Mouse (Mus musculus): ENCODE measurements at regions not wholly inside any gene's neighbourhood (a gene's known extent, or its start where the extent isn't known, plus 50 kb on each side); places are given as distances from the start of the nearest gene placed in this dataset.

- in situ Hi-C loops (cut with MboI, MseI): no loop called here
Measured at GRCm38 (mm10) chr11:22617204-22617874, 105.5 kb downstream of the Tmem17 start.

- in situ Hi-C loops (cut with MboI, MseI): loop anchor here in 1 of 2 experiments (5.0 kb wide), 1 partner anchor 394 kb away; no protein-coding TSS in a partner anchor
Measured at GRCm38 (mm10) chr11:22620912-22621705, 109.2 kb downstream of the Tmem17 start.

DNA sequence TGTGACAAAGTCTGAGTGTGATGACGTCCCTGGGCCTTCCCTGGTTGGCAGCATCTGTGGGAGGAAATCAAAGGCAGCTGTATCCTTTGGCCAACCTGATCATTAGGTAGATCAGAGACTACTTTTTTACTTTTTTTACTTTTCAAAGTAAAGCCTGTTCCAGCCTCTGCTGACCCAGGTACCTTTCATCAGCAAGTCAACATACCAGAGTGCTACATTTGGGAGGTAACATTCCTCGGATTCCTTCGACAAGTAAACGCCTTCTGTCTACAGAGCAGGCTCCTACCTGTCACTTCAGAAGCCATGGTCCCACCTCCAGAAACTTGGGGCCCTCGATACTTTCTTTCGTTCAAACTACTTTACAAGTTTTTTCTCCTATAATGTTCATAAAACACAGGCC lies 110.0 kb downstream of the Tmem17 start:
- in situ Hi-C loops (cut with MboI, MseI): loop anchor here in 1 of 2 experiments (5.0 kb wide), 1 partner anchor 395 kb away; no protein-coding TSS in a partner anchor

DNA sequence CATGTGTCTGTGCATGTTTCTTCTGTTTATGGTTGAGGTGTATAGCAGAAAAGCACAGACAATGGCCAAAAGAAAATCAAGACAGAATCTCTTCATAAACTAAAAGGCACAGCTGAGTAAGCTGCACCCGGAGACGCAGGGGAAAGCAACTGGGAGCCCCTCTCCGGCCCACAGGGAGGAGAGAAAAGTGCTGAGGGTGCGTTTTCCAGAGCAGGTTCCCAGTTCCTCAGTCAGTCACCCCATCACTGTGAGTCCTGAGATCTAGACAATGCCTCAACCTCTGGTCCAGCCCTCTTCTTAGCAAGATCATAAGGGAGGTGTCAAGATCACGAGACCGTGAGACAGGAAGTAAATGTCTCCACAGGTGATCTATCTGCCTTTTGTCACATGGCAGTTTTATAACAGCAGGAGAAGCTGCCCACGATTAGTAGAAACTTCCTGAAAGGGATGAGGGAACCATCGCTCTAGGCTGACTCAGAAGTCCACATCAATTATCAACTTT lies 110.7 kb downstream of the Tmem17 start:
- in situ Hi-C loops (cut with MboI, MseI): loop anchor here in 1 of 2 experiments (5.0 kb wide), 1 partner anchor 395 kb away; no protein-coding TSS in a partner anchor

DNA sequence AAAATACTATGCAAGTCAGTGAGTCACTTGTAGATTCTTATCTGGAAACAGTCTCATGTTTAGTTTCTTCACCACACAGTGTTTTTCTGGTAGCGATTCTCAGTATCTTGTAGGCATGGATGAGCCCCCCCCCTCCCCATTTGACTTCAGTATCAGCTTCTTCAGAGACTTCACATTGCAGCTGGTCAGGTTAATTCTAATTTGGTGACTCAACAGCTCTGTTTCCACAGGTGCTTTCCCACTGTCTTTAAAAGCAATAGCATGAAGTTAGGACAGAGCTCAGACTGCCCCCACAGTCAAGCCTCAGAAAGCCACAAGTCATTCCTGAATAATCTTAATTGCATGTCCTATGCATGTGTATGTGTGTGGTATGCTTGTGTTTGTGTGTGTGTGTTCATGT lies 114.5 kb downstream of the Tmem17 start:
- in situ Hi-C loops (cut with MboI, MseI): no loop called here

GRCm38 (mm10) chr11:22628497-22628896 lies 116.6 kb downstream of the Tmem17 start:
- in situ Hi-C loops (cut with MboI, MseI): no loop called here

DNA sequence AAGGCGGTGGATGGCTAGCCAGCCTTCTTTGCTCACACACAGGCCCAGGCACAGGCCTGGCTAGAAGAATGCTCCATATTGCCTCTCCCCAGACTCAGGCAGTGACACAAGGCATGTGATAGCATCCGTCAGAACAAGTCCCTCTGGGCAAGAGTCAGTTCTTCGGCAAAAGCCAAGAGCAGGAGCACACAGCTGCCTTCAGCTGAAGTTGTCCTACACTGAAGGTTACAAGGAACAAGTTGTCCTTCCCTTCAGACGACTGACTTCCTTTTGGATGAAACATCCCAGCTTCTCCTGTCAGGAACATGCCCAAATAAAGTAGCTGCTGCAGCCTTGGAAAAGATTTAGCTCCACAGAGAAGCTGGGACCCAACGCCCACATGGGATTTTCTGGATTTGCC lies 117.1 kb downstream of the Tmem17 start:
- in situ Hi-C loops (cut with MboI, MseI): no loop called here

GRCm38 (mm10) chr11:22629581-22629980 lies 117.7 kb downstream of the Tmem17 start:
- in situ Hi-C loops (cut with MboI, MseI): no loop called here

GRCm38 (mm10) chr11:22629991-22630390 lies 118.1 kb downstream of the Tmem17 start:
- in situ Hi-C loops (cut with MboI, MseI): loop anchor here (5.0 to 10.0 kb wide), 2 partner anchors 145 to 327 kb away; no protein-coding TSS in a partner anchor

DNA sequence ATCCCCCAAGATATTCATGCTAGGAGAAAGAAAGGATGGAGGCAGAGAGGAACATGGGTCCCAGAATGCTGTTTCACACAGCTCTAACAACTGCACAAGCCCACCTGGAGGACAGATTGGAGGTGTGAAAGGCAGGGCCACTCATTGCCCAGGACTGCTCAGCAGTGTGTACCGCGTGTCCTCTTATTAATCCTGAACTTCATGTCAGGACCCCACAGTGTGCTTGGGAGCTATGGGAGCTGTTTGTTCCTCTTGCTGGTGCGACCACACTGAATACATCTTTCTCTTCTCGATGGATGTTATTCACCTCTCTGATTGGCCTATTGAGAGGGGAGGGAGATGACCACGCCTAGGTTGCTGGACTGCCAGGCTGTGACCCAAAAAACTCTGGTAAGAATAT lies 119.1 kb downstream of the Tmem17 start:
- in situ Hi-C loops (cut with MboI, MseI): loop anchor here (5.0 to 10.0 kb wide), 2 partner anchors 144 to 326 kb away; no protein-coding TSS in a partner anchor

DNA sequence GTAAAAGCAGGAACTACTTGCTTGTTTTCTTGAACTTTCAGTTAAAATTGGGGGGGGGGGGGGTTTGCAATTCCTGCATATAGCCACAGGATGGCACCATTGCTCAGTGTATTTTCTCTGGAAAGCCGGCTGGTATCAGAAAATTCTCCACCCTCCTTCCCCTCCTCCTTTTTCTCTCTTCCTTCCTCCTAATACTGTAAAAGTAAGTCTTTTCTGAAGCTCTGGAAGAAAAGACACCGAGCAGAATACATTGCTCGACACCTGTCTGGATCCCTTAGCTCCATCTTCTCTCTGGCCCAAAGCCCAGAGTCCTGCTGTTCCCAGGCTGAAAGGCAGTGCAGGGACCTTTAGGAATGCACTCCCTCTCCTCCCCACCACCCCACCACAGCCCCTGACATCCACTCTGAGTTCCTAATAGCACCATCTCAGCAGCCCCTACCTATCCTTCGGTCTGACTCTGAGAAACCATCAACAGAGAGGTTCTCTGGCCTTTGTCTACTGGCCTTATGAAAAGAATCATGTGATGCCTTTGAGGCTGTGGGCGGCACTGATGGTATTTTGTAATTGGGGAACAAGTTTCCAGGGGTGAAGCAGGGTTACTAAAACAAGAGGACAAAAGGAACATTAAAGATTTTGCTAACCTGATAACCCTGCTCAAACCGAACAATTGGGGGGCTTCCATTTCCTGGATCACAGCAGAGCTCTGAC lies 119.9 kb downstream of the Tmem17 start:
- in situ Hi-C loops (cut with MboI, MseI): loop anchor here (5.0 to 10.0 kb wide), 2 partner anchors 143 to 326 kb away; no protein-coding TSS in a partner anchor

- in situ Hi-C loops (cut with MboI, MseI): loop anchor here (5.0 to 10.0 kb wide), 2 partner anchors 142 to 325 kb away; no protein-coding TSS in a partner anchor
Measured at GRCm38 (mm10) chr11:22632314-22632700, 120.4 kb downstream of the Tmem17 start.

DNA sequence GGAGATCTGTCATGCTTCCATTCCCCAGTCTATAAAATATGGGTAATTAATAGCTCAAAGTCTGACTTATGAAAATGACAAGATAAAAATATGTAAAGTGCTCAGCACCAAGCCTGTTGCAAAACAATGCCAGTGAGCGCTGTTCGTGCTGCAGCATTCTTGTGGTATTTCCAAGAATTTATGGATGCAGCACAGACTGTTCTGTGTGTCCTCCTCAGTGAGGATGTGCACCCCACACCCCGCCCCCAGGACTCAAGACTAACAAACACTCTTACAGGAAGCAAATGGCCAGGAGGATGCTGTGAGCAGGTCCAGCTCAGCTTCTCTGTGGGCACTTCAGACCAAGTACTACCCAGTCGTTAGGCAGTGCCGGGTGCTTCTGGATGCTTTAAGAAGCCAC lies 121.1 kb downstream of the Tmem17 start:
- in situ Hi-C loops (cut with MboI, MseI): loop anchor here (5.0 to 10.0 kb wide), 2 partner anchors 142 to 324 kb away; no protein-coding TSS in a partner anchor

GRCm38 (mm10) chr11:22633961-22634360 lies 122.1 kb downstream of the Tmem17 start:
- in situ Hi-C loops (cut with MboI, MseI): loop anchor here (5.0 to 10.0 kb wide), 2 partner anchors 141 to 323 kb away; no protein-coding TSS in a partner anchor

DNA sequence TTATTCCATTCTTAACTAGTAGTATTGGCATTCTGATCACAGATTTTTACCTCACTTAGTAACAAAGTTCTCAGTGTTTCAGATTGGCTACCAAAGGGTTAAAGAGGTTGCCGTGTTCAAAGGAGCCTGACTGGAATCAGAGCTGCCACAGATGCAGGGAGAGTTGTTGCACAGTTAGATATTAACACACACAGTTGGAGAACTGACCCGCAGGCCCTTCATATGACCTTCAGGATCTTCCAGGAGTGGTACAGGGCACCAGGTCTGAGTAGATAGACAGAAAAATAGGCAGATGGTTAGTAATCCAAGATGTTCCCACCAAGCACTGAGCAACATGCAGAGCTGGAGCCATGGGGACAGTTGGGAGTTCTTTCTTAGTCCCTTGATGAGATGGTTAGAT lies 123.1 kb downstream of the Tmem17 start:
- in situ Hi-C loops (cut with MboI, MseI): loop anchor here in 1 of 2 experiments (5.0 to 10.0 kb wide), 2 partner anchors 140 to 322 kb away; no protein-coding TSS in a partner anchor

- in situ Hi-C loops (cut with MboI, MseI): loop anchor here in 1 of 2 experiments (5.0 to 10.0 kb wide), 2 partner anchors 138 to 321 kb away; no protein-coding TSS in a partner anchor
Measured at GRCm38 (mm10) chr11:22636321-22636720, 124.4 kb downstream of the Tmem17 start.

GRCm38 (mm10) chr11:22636761-22637557 lies 125.1 kb downstream of the Tmem17 start:
- in situ Hi-C loops (cut with MboI, MseI): loop anchor here in 1 of 2 experiments (5.0 to 10.0 kb wide), 2 partner anchors 138 to 320 kb away; no protein-coding TSS in a partner anchor

DNA sequence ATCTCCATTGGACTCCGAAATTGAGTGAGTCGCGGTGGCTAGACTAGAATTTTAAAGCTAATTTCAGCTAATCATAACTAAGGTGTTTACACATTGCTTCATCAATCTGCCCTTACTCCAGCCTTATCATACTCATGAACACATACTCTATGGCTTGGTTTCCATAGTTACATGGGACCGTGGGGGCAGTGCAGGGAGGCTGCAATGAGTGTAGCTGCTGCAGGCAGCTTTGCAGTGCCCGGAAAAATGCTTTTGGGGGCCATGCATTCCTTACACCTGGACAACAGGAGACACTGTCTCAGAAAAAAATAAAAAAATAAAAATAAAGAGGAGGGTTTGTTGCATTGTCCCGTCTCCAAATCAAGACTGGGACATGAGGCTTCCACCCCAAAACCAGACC lies 126.3 kb downstream of the Tmem17 start:
- in situ Hi-C loops (cut with MboI, MseI): loop anchor here in 1 of 2 experiments (5.0 to 10.0 kb wide), 2 partner anchors 137 to 319 kb away; no protein-coding TSS in a partner anchor

DNA sequence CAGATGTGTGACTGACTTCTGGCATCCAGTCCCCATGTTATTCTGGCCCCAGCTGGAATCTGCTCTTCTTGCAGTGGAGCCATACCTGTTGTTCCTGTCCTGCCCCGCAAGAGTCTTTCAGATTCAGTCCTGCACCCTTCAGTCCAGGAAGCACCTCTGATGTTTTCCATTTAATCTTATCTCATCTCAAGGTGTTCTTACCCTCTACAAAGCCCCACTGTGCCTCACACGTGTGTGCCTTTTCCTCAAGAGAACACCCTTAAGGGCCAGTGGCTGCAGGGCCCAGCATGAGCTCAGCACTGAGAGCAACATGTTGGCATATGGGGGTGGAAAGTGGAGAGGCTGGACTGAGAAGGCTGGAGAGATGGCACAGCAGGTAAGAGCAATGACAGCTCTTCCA lies 126.8 kb downstream of the Tmem17 start:
- in situ Hi-C loops (cut with MboI, MseI): loop anchor here in 1 of 2 experiments (5.0 to 10.0 kb wide), 2 partner anchors 136 to 319 kb away; no protein-coding TSS in a partner anchor

Data from T-helper 17 cell (primary cell).